Mouse (Mus musculus) gastrocnemius, adult 18-20 months (tissue): Measurements from ENCODE around the gene Med11. TPM values are rescaled to one million over a fixed set of nuclear protein-coding genes. Genes with fewer than 3 reads are reported as not detected.
"Not testable (repeated sequence)": the region's sequence is repeated elsewhere in the genome, so short reads cannot be mapped to it uniquely, and the experiment has no call there.

ENCODE experiments used
- DNase-seq: peaks from one replicate; pipeline ENCODE4 v3.0.0; 2021; ENCODE audit warnings: low spot score
- long read RNA-seq, 2 experiments: library from polyadenylated mRNA; stranded (forward); transcript quantifications; one replicate each; pipeline ENCODE4 v2.0.0; 2021
- total RNA-seq, 2 experiments: library from RNA; stranded (reverse); gene quantifications; 2 replicates each; pipeline ENCODE4 v1.2.3; 2021

Med11 gene
- total RNA-seq = 1 to 10 TPM; 4.2 to 4.9 TPM
- long read RNA-seq, experiment 1, partial matches to known transcripts = 0 of 1 reads
- long read RNA-seq, experiment 1, other reads (novel, unspliced or antisense) = 1 of 1 reads
- long read RNA-seq, experiment 2, partial matches to known transcripts = 0 of 5 reads
- long read RNA-seq, experiment 2, other reads (novel, unspliced or antisense) = 2 of 5 reads

DNA sequence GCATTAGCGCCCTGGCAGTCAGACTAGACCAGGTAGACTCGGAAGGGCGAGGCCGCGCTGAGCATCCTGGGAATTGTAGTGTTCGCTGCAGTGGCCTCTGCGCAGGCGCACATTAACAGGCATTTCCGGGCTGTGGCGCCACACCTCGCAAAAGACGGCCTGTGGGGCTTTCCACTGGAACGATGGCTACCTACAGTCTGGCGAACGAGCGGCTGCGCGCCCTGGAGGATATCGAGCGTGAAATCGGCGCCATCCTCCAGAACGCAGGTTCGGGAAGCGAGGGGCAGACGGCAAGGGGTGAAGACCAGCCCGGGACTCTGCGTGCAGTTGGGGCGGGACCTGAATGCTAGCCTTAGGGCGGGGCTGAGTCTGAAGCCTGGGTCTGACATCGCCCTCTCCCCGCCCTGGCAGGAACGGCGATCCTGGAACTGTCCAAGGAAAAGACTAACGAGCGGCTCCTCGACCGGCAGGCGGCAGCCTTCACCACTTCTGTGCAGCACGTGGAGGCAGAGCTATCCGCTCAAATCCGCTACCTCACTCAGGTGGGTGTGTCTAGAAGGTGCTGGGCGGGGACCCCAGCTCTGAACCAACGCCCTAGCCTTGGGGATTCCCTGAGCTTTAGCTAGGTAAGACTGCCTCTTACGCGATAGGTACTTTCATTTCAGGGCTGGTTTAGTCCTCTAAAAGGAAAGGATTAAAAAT lies at the start of gene Med11:
Med11 (plus strand) TSS at position 123 of the 702 bp plus-strand sequence.
- DNase-seq = peak; percentile 98

DNA sequence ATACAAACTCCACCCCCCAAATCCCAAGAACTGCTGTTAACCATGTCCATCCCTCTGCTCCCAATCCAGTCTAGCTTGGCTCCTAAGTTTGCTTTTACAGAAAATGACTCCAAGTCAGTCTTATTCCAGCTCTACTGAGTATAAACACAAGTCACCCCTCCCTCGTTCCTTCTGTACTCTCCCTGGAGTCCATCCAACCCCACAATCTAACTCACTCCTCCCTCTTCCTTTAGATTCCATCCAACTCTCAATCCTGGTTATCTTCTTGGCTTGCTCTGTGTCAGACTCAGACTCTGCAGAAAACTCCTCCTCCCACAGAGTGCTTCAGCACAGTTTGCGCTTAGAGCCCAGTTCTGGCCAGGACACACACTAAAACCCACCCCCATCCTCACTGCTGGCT lies 48.1 kb upstream of the Med11 start:
- no peak for DNase-seq

DNA sequence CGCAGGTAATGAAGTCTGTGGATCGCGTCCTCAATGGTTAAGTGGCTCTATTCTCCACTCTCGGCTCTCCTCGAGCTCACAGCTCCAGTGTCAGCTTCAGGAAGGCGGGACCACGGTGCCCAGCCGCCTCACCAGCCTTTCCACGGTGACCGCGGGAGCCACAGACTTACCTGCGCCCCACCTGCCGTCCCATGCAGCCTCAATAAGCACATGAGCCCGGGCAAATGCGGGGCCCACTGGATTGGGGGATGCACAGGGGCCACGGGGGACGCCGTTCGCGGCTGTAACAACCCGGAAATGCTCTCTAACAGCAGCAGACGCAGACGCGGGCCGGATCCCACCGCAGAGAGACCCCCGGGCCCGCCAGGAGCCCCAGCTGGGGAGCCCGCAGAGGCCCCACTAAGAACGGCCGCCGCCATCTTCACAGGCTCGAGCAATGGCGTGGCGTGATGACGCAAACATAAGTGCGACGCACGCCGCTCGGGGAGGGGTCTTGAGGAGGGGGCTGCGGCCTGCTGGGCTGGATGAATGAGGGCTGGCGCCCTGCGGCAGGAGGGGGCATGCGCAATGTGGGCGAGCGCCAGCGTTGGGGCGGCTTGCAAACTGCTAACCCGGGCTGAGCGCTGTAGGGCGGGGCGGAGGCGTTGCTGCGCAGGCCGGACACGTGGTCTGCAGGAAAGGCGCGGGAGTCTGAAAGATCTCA lies 42.0 kb upstream of the Med11 start, which contains the start of gene Pelp1:
Pelp1 (minus strand) TSS at position 438 of the 703 bp plus-strand sequence.
- DNase-seq = peak; percentile 73

- DNase-seq = no peak
Observed at GRCm38 (mm10) chr11:70410297-70410643, 41.4 kb upstream of the Med11 start.

DNA sequence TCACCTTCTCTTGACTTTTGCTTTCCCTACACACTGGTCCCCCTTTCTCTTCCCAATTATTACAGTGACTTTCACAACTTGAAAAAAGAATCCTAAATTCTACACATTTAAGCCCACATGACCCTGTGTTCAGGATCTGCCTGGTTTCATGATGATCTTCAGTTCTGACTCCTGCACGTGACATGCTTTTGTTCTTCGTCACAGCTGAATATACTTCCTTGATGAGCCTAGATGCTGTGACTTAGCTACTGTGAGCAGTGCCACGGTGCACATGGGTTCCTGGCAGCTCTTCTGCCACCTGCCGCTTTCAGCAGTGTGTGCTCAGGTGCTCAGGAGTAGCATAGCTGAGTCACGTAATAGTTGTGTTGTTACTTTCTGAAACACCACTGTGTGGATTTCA lies 39.1 kb upstream of the Med11 start:
- DNase-seq = no peak

- peak; percentile 74 for DNase-seq
Observed at GRCm38 (mm10) chr11:70413961-70414360, 37.8 kb upstream of the Med11 start.

DNA sequence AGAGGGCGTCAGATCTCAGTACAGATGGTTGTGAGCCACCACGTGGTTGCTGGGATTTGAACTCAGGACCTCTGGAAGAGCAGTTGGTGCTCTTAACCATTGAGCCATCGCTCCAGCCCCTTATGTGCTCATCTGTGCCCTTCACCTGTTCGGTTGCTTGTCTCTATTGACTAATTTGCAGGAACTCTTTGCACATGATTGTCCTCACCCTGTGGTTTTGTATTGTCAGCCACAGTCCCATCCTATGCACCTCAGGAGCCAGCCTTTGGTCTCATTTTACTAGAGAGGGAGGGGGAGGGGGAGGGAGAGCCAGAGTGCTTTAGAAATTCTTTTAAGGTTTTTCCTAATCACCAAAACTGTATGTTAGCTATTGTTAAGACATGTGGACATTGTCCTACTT lies 33.5 kb upstream of the Med11 start:
- DNase-seq = no peak

GRCm38 (mm10) chr11:70419486-70419885 lies 32.2 kb upstream of the Med11 start:
- DNase-seq = no peak

- not testable (repeated sequence) for DNase-seq
Observed at GRCm38 (mm10) chr11:70426598-70426997, 25.1 kb upstream of the Med11 start.

- no peak for DNase-seq
Observed at GRCm38 (mm10) chr11:70431574-70431973, 20.1 kb upstream of the Med11 start.

DNA sequence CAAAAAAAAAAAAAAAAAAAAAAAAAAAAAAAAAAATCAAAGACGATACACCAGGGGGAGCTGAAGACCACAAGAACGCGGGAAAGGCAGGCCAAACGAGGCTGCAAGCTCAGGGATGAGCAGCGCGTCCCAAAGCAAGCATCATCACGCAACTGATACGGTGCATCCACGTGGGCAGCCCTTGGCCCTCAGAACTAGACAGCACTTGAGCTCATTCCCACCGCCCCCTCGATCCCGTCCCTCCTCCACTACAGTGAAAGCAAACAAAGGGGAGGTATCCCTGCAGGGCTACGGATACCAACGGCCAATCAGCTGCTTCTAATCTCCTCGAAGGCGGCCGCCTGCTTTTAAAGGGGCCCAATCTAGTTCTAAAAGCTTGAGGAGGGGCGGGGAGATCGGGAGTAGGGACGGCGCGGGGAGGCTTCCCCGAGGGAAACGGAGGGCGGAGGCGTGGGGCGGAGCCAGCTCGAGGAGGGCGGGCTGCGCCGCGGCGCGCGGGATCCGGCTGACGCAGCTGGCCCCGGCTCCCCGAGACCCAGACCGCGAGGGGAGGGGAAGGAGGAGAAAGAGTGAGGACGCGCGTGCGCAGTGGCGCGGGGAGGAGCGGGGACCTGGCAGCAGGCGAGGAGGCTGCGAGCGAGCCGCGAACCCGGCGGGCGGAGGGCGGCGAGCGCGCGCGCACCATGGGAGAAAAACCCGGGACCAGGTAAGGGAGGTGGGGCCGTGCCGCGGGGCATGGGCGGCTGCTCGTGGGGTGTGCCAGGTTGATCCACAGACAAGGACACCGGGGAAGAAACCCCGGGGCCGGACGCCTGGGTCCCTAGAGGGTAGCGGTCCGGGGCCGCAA lies 19.4 kb upstream of the Med11 start, which contains the start of gene Arrb2:
Arrb2 (plus strand) TSS at position 588 of the 847 bp plus-strand sequence.
- DNase-seq = peak; percentile 97

DNA sequence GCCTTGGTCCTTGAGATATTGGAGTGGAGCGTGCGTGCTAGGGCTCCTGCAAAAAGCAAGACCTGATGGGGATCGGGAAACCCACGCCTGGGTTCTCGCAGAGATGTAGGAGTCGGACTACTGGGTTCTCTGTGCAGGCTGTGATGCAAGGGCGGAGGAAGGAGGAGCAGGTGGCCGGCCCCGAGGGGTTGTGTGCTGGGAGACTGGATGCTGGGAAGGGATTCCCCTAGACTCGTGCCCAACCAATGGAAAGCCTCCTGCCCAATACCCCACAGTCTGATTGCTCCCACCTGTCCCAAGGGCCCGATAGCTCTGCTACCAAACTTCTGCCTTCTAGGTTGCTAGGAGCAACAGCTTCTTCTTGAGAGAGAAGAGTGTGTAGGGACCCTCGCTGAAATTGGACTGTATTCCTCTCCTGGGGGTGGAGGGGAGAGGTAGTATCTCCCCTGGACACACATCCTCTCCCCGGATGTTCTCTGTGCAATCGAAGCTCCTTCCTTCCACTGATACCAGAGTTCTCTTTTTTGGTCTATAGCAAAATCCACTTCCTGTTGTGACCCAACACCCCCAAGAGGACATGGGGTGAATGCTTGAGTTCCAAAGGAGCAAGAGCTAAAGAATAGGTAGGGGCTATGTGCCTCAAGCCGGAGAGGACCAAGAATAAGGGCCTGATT lies 18.7 kb upstream of the Med11 start:
- DNase-seq = peak; percentile 29

DNA sequence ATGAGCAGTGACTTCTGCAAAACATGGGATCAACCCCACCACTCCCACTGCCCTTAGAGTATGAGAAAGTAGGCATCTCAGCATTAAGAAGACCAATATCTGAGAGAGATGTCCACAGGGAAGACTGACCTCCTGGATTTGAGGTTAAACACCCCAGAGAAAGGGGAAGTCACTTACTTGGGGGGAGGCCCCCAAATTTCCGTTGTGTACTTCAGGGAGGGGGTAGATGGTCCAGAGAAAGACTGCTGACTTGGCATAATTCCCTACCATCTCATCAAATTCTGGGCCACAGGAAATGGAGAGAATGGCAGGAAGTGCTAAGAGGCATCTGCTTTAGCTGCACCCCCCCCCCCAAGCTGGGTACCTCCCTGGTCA lies 18.2 kb upstream of the Med11 start:
- no peak for DNase-seq

DNA sequence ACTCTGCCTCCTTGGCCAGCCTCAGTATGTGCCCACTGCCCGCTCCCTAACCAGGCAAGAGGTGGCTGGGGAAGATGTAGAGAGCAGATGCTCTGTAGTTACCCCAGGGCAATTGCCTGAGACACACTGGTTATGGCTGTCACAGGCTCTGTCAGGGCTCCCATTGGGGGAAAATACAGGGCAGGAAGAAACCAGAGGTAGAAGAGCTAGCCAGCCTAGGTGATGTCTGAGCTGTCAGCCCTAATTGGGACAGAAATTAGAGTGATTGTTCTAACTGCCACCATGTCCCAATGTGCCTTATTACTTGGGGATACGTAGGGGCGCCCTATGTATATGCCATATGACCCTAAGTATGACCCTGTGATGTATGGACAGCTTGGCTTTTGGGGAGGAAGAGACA lies 17.8 kb upstream of the Med11 start:
- DNase-seq = no peak

DNA sequence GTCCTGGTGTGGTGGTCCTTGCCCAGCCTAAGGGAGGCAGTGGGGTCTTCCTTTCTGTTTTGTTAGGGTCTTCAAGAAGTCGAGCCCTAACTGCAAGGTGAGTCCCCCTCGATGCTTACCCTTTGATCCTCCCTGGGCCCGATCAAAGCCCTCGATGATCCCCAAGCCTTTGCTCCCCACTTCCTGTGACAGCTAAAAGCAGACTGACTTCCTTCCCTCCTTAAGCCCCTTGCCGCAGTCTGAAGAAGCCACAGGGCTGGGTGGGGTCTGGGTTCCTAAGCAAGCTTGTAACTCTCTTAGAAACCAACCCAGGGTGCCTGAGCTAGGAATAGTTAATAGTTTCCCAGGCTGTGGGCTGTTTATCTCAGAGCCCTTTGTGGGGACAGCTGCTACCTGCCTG lies 16.2 kb upstream of the Med11 start:
- DNase-seq = no peak

- no peak for DNase-seq
Observed at GRCm38 (mm10) chr11:70437426-70437825, 14.3 kb upstream of the Med11 start.

GRCm38 (mm10) chr11:70438728-70439374 lies 12.9 kb upstream of the Med11 start:
- no peak for DNase-seq

DNA sequence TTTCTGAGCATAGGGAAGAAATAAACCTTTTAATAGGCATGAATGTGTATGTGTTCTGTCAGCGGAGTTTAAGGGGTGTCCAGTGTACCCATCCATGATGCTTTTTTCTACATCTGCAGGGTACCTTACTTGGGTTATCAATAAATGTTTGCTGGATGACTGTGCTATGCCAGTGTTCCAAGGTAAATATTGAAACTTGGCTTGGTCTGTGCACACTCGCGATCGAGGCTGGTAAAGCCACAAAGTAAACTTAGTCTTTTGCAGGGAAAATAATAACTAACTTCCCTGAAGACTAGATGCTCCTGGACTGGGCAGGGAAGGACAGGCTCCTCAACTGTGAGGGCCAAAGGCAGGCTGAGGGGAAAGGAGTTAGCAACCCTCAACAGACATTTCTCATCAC lies 11.1 kb upstream of the Med11 start:
- no peak for DNase-seq

DNA sequence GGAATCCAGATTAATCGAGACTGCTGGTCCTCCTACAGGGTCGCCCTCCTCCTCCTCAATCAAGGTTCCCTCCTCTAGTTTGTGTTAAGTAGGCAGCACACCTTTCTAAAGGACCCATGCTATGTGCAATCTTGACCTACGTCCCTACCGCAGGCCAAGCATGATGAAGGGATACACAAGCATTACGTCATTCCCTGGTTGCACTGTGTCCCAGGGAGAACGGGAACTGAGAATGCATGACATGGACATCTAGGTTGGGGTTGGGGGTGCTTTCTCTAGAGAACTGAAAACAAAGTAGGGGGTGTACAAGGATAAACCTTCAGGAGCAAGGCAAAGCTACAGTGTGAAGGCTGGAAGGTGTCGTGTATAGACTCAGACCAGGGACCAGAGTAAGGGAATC lies 9.8 kb upstream of the Med11 start:
- DNase-seq = no peak

DNA sequence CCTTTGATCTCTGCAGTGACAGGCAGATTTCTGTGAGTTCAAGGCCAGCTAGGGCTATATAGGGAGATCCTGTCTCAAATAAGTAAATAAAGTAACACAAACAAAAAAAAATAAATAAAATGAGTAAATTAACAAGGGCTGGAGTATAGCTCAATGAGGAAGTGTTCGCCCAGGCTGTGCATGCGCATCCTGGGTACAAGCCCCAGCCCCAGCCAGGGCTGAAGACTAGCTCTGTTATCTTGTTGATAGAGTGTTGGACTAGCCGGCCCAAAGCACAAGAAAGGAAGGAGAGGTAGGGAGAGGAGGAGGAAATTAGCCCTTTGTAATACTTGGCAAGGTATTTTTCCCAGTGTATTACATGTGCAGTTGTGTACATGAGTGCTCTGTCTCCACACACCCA lies 7.8 kb upstream of the Med11 start:
- DNase-seq = no peak

DNA sequence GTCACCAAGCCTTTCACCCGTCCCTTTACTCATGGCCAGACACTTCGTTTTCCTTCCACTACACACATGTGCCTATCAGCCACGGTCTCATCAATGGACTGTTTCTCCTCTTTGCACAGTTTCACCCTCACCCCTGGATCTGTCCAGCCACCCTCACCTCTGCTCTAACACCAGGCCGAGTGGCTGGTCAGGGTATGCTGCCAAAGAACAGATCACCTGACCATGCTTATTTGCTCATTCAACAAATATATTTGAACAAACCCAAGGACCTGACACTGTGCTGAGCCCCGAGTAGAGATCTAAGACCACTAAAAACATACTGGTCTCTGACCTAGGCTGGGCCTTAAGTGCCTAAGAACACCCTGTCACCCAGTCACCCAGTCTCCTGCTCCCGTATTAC lies 7.1 kb upstream of the Med11 start:
- DNase-seq = no peak
